Mouse (Mus musculus) liver, embryonic 12.5 days (tissue): ENCODE measurements around the gene Baz2a. TPM values are rescaled to one million over a fixed set of nuclear protein-coding genes. Genes with fewer than 3 reads are reported as not detected.
"Not testable (repeated sequence)": the region's sequence is repeated elsewhere in the genome, so short reads cannot be mapped to it uniquely, and the experiment has no call there.

ENCODE experiments used
- ATAC-seq: fragments of 200-750 bp; cut with Nextera tagmentation; 2 replicates; pipeline ENCODE4 v1.8.0; 2017; ENCODE audit warnings: moderate number of reproducible peaks, mild to moderate bottlenecking, moderate library complexity
- H3K27ac ChIP-seq: fragments of 300-500 bp; sonication (generic); 2 replicates; pipeline ENCODE4 v1.5.1; 2016; ENCODE audit warnings: mild to moderate bottlenecking
- H3K27me3 ChIP-seq: fragments of 300-500 bp; sonication (generic); replicated peaks from 2 replicates; pipeline ENCODE4 v1.6.1; 2016; ENCODE audit warnings: mild to moderate bottlenecking, moderate library complexity
- H3K36me3 ChIP-seq: fragments of 300-500 bp; sonication (generic); 2 replicates; pipeline ENCODE4 v1.6.1; 2016; ENCODE audit warnings: mild to moderate bottlenecking, moderate library complexity
- H3K4me1 ChIP-seq: fragments of 300-500 bp; sonication (generic); 2 replicates; pipeline ENCODE4 v1.6.1; 2016
- H3K4me2 ChIP-seq: fragments of 300-500 bp; sonication (generic); 2 replicates; pipeline ENCODE4 v1.6.1; 2016; ENCODE audit warnings: mild to moderate bottlenecking, moderate library complexity
- H3K4me3 ChIP-seq: fragments of 300-500 bp; sonication (generic); 2 replicates; pipeline ENCODE4 v1.5.1; 2016; ENCODE audit warnings: mild to moderate bottlenecking, moderate library complexity
- H3K9ac ChIP-seq: fragments of 300-500 bp; sonication (generic); 2 replicates; pipeline ENCODE4 v1.6.1; 2016; ENCODE audit warnings: mild to moderate bottlenecking, moderate library complexity
- H3K9me3 ChIP-seq: fragments of 300-500 bp; sonication (generic); replicated peaks from 2 replicates; pipeline ENCODE4 v1.6.1; 2016; ENCODE audit warnings: mild to moderate bottlenecking, moderate library complexity
- whole genome bisulfite sequencing: fragments of 180-500 bp; shearing (Covaris S2); methylation state at CpG from one replicate; pipeline ENCODE4 v1.1.7; 2016; ENCODE audit not compliant: insufficient replicate concordance; 5-methylcytosine and 5-hydroxymethylcytosine counted together
- polyA plus RNA-seq: library from polyadenylated mRNA; unstranded; fragments of >200 nt; fragmentation: Nextera tagmentation; extraction: Ambion mirVana; gene quantifications from 2 replicates; pipeline ENCODE4 v1.2.1, GENCODE M21; 2016

Gene Baz2a
- polyA plus RNA-seq, 1 experiment from 2014 or later = 8.0 TPM

DNA sequence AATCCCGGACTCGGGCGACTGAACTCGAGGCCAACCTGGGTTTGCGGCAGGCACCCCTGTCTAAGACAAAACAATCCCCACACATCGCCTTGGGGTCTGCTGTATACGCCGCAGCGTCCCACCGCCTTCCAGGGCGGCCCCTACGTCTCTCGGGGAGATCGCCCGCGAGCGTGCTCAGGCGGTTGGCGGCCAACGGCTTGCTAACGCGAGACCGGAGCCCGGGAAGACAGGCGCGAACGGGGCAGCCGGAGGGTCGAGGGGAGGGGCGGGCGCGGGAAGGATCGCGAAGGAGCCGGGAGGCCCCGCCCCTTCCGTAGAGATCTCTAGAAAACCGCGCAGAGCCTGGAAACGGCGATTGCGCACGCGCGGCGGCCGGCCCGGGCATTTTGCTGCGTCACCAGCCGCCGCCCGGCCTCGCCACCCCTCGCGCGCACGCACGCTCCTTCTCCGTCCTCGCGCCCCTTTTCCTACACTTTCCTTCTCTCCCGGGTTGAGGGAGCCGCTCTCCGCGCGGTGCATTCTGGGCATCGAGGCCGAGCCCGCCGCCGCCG lies 32.7 kb upstream of the Baz2a start, which contains the start of gene Ptges3:
TSS of gene Ptges3 (plus strand) at position 354 of the 551 bp plus-strand sequence.
- ATAC-seq = peak; percentile 89
- no peaks in the 10 kb centered on the region for H3K27me3 ChIP-seq
- no peaks in the 10 kb centered on the region for H3K9me3 ChIP-seq
- peaks cover 24% of the 10 kb centered on the region for H3K36me3 ChIP-seq
- H3K4me2 ChIP-seq = peak within 1 kb of the TSS; percentile 96
- H3K4me1 ChIP-seq = peaks cover 43% of the 10 kb centered on the region
- H3K4me3 ChIP-seq = peak within 1 kb of the TSS; percentile 84
- H3K9ac ChIP-seq = peak within 1 kb of the TSS; percentile 96
- H3K27ac ChIP-seq = peak within 1 kb of the TSS; percentile 99
- whole genome bisulfite sequencing = under 1% methylated on average over 71 of the region's 72 CpGs

DNA sequence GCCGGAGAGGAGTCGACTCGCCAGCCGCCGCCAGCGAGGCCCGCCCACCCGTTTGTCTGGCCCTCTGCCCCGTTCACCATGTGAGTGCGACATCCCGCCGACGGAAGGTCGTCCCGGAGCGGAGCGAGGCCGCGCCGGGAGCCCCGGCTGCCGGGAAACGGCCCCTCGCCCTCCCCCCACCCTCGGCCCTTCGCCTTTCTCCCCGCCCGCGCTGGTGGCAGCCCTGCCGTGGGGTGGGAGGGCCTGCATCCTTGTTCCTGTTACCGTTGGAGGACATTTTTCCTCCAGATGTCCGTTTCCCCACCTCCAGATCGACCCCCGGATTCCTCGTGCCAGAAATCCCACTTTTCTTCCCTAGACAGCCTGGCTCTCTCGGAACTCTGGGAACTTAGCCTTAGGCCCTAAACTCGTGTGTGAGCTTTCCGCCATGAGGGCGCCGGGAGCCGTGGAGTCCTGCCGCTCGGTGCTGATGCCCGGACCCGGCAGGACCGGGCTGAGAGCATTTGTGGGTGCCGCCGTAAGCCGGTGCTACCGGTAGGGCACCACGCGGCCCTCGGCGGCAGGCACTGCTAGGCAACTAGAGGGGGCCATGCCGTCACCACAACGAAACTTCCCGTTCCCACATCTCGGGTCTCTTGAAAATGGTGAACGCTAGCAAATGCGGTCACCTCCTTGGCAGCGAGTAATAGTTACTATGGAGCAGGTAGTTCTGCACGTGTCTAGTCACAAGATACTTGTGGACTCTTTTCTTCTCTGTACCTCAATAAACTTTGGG lies 32.0 kb upstream of the Baz2a start:
- Histone ChIP-seq H3K27me3 (no peaks in the 10 kb centered on the region), H3K4me1 (peaks cover 50% of the 10 kb centered on the region), H3K27ac (peak overlapping the region; percentile 99), H3K9me3 (no peaks in the 10 kb centered on the region), H3K4me2 (peak overlapping the region; percentile 96), H3K9ac (peak overlapping the region; percentile 96), H3K36me3 (peaks cover 31% of the 10 kb centered on the region), H3K4me3 (peak overlapping the region; percentile 84)
- peak; percentile 67 for ATAC-seq
- WGBS = 1% methylated on average over 60 of the region's 62 CpGs

DNA sequence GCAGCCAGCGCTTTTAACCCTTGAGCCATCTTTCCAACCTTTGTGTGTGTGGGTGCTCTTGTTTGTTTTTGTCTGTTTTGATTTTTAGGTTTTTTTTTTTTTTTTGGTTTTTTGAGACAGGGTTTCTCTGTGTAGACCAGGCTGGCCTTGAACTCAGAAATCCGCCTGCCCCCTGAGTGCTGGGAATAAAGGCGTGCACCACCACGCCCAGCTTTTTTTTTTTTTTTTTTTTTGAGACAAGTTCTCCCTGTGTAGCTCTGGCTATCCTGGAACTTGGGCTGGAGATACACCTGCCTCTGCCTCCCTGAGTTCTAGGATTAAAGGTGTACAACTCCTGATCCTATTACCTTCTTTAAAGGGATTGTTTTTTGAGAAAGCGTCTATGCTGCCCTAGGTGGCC lies 30.3 kb upstream of the Baz2a start:
- H3K27me3 ChIP-seq = no peaks in the 10 kb centered on the region
- H3K9ac ChIP-seq = peak overlapping the region; percentile 96
- H3K9me3 ChIP-seq = no peaks in the 10 kb centered on the region
- peak overlapping the region; percentile 84 for H3K4me3 ChIP-seq
- H3K27ac ChIP-seq = peak overlapping the region; percentile 99
- peak overlapping the region; percentile 96 for H3K4me2 ChIP-seq
- no peak for ATAC-seq
- WGBS = 43% methylated on average over 5 of the region's 5 CpGs
- H3K4me1 ChIP-seq = peaks cover 60% of the 10 kb centered on the region
- peaks cover 48% of the 10 kb centered on the region for H3K36me3 ChIP-seq

DNA sequence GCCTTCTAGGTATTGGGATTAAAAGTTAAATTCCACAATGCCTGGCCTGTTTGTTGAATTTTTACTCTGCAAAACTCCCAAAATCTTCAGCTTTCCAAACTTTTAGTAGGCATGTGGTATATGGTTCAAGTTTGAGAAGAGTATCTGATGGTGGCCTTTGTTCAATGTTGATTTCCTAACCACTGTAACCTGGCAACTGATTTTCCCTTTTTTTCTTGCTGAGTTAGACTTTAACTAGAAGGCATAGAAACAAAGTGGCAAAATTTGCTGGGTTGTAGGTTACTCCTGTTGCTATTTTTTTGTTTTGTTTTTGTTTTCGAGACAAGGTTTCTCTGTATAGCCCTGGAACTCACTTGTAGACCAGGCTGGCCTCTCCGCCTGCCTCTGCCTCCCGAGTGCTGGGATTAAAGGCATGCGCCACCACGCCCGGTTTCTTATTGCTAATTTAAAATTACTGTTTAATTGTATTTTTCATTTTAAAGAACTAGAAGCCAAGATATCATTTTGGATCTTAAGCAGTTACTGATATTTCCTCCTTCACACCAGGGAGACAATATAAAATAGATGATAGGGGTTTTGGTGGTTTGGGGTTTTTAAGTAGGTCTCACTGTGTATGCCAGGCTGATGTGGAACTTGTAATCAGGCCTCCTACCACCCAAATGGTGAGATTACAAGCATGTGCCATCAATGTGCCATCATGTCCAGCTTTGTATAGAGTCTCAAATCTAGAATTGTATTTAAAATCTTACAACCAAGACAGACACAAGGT lies 29.0 kb upstream of the Baz2a start:
- no peaks in the 10 kb centered on the region for H3K27me3 ChIP-seq
- 78% methylated on average over 6 of the region's 6 CpGs for WGBS
- H3K4me3 ChIP-seq = peak overlapping the region; percentile 7; the same call in 1 of the 2 replicates
- peaks cover 69% of the 10 kb centered on the region for H3K4me1 ChIP-seq
- H3K9me3 ChIP-seq = no peaks in the 10 kb centered on the region
- H3K4me2 ChIP-seq = peak overlapping the region; percentile 96
- peak overlapping the region; percentile 7; the same call in 1 of the 2 replicates for H3K9ac ChIP-seq
- no peak for ATAC-seq
- peak overlapping the region; percentile 7; the same call in 1 of the 2 replicates for H3K27ac ChIP-seq
- H3K36me3 ChIP-seq = peaks cover 59% of the 10 kb centered on the region

DNA sequence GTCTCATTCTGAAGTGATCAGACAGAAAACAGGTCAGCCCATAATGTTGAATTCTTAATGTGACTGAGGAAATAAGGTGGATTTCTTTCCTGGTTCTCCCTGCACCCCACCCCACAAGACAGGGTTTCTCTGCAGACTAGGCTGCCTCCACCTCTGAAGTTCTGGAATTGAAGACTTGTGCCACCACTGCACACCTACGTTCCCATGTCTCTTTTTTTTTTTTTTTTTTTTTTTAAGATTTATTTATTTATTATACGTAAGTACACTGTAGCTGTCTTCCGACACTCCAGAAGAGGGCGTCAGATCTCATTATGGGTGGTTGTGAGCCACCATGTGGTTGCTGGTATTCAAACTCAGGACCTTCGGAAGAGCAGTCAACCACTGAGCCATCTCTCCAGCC lies 25.3 kb upstream of the Baz2a start:
- no peak overlapping the region for H3K4me2 ChIP-seq
- H3K9me3 ChIP-seq = 0 out of 2 replicates have a peak, but pooled peaks cover 6% of the 10 kb centered on the region
- peaks cover 73% of the 10 kb centered on the region for H3K4me1 ChIP-seq
- H3K36me3 ChIP-seq = peaks cover 87% of the 10 kb centered on the region
- no peak overlapping the region for H3K27ac ChIP-seq
- H3K27me3 ChIP-seq = no peaks in the 10 kb centered on the region
- WGBS = 81% methylated on average over 5 of the region's 5 CpGs
- ATAC-seq = no peak
- H3K9ac ChIP-seq = no peak overlapping the region
- H3K4me3 ChIP-seq = no peak overlapping the region

DNA sequence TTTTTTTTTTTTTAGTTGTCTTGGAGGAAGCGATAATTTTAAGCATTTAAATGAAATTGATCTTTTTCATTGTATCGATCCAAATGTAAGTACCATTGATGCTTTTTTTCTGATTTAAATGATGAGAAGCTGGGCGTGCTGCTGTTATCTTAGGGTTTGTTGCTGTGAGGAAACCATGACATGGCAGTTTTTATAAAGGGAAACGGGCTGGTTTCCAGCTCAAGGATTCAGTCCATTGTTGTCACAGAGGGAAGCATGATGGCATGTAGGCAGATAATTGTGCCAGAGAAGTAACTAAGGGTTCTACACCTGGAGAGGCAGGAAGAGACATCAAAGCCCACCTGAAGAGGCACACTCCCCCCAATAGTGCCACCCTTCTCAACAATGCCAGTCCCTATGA lies 22.2 kb upstream of the Baz2a start:
- ATAC-seq = peak; percentile 65; the same call in 1 of the 2 replicates
- Histone ChIP-seq H3K4me2 (no peak overlapping the region), H3K27me3 (no peaks in the 10 kb centered on the region), H3K4me1 (peaks cover 43% of the 10 kb centered on the region), H3K9me3 (0 out of 2 replicates have a peak, but pooled peaks cover 6% of the 10 kb centered on the region), H3K27ac (peak overlapping the region; percentile 71), H3K36me3 (peaks cover 93% of the 10 kb centered on the region), H3K4me3 (no peak overlapping the region), H3K9ac (no peak overlapping the region)
- 60% methylated on average over 4 of the region's 4 CpGs for WGBS

DNA sequence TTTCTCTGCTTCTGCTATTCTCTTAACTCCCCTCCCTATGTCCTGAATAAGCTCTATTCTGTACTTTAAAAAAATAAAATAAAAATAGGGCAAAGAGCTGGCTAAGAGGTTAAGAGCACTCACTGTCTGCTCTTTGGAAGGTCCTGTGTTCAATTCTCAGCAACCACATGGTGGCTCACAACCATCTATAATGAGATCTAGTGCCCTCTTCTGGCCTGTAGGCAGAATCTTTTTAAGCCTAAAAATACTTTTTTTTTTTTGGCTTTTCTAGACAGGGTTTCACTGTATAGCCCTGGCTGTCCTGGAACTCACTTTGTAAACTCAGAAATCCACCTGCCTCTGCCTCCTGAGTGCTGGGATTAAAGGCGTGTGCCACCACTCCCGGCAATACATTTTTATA lies 20.9 kb upstream of the Baz2a start:
- WGBS = 91% methylated on average over 2 of the region's 2 CpGs

DNA sequence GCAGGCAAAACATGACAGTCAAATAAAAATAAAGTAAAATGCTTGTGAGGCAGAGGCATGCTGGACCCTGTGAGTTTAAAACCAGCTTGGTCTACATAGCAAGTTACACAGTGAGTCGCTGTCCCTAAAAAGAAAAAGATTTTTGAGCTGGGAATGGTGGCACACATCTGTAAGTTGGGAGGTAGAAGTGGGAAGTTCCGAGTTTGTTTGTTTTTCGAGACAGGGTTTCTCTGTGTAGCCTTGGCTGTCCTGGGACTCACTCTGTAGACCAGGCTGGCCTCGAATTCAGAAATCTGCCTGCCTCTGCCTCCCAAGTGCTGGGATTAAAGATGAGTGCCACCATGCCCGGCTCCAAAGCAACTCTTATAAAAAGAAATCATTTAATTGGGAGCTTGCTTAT lies 13.1 kb upstream of the Baz2a start:
- Histone ChIP-seq H3K36me3 (peaks cover 42% of the 10 kb centered on the region), H3K27ac (peak overlapping the region; percentile 14; the same call in 1 of the 2 replicates), H3K4me1 (peaks cover 11% of the 10 kb centered on the region)
- ATAC-seq, H3K9ac ChIP-seq, H3K4me3 ChIP-seq, H3K4me2 ChIP-seq, H3K27me3 ChIP-seq, H3K9me3 ChIP-seq: not testable (repeated sequence)
- 72% methylated on average over 5 of the region's 5 CpGs for WGBS

More for the DNA sequence above, 20.9 kb upstream of the Baz2a start:
- not testable (repeated sequence) for H3K9me3 ChIP-seq, ATAC-seq, H3K27ac ChIP-seq, H3K4me2 ChIP-seq, H3K4me3 ChIP-seq, H3K9ac ChIP-seq, H3K27me3 ChIP-seq
- Histone ChIP-seq H3K36me3 (peaks cover 93% of the 10 kb centered on the region), H3K4me1 (peaks cover 32% of the 10 kb centered on the region)

DNA sequence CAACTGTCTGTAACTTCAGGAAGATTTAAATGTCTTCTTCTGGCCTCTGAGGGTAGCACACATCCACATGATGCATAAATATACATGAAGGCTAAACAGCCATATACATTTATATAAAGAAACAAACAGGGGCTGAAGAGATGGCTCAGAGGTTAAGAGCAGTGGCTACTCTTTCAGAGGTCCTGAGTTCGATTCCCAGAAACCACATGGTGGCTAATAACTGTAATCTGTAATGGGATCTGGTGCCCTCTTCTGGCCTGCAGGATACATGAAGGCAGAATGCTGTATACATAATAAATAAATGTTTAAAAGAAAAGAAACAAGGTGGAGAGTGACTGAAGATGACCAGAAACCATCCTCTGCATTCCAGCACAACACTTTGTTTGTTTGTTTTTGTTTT lies 10.9 kb upstream of the Baz2a start:
- H3K36me3 ChIP-seq = peaks cover 34% of the 10 kb centered on the region
- no peak for ATAC-seq
- no peak overlapping the region for H3K27ac ChIP-seq
- H3K4me2 ChIP-seq = no peak overlapping the region
- peaks cover 25% of the 10 kb centered on the region for H3K4me1 ChIP-seq
- H3K27me3 ChIP-seq = no peaks in the 10 kb centered on the region
- 61% methylated on average over 1 of the region's 1 CpGs for WGBS
- H3K9me3 ChIP-seq = no peaks in the 10 kb centered on the region
- no peak overlapping the region for H3K9ac ChIP-seq
- H3K4me3 ChIP-seq = no peak overlapping the region

DNA sequence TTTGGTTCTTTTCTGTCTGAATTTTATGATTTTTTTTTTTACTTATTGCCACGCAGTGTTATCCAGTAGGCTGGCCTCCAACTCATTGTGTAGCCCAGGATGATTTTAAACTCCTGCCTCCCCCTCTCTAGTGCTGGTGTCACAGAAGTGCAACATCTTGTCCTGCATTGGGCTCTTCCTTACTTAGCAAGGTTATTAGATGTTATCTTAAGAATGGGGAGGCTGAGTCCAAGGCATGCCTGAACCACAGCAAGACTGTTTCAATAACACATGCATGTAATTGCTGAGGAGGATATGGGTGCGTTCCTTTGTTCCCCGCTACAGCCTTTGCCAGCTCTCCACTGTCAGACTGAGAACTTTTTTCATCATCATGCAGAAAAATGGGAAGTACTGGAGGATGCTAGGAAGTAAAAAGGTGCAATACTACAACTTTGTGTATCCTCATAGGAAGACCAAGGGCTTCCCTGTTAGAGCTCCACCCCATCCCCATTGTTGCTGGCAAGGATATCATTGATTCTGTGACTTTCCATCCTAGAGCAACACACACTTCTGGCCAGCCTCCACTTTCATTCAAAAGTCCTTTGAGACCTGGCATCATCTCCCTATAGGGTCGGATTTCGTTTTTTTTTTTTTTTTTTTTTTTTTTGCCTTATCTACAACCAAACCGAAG lies 9.4 kb upstream of the Baz2a start:
- H3K36me3 ChIP-seq = peaks cover 42% of the 10 kb centered on the region
- peak overlapping the region; percentile 89 for H3K4me3 ChIP-seq
- WGBS = 31% methylated on average over 6 of the region's 6 CpGs
- no peaks in the 10 kb centered on the region for H3K27me3 ChIP-seq
- H3K4me1 ChIP-seq = peaks cover 38% of the 10 kb centered on the region
- no peak for ATAC-seq
- H3K4me2 ChIP-seq = peak overlapping the region; percentile 87
- no peaks in the 10 kb centered on the region for H3K9me3 ChIP-seq
- peak overlapping the region; percentile 82 for H3K27ac ChIP-seq
- peak overlapping the region; percentile 75 for H3K9ac ChIP-seq

DNA sequence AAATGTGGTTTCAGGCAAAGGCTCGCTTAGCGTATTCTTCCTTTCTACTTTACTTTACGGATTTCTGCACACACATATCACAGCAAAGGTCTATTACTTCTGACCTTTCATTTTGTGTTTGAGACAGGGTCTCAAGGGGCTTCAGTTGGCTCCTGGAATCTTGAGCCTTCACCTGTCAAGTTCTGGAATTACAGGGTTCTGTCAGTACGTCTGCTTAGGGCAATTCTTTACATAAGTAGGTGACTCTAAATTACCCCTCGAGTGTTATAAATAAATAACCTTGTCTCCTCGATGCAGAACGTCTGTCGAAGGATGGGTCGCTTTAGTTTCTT lies 8.9 kb upstream of the Baz2a start:
- Histone ChIP-seq H3K9ac (peak overlapping the region; percentile 75), H3K27ac (peak overlapping the region; percentile 82), H3K4me3 (peak overlapping the region; percentile 89), H3K27me3 (no peaks in the 10 kb centered on the region), H3K4me1 (peaks cover 41% of the 10 kb centered on the region), H3K9me3 (no peaks in the 10 kb centered on the region), H3K36me3 (peaks cover 42% of the 10 kb centered on the region), H3K4me2 (peak overlapping the region; percentile 87)
- 3% methylated on average over 9 of the region's 9 CpGs for WGBS
- no peak for ATAC-seq
